Comparison of ENCODE assay signal across 18 mouse cellular contexts in genomic region chr7:126642545-126643243, GRCm38 (mm10). TPM values are rescaled to one million over a fixed set of nuclear protein-coding genes. Genes with fewer than 3 reads are reported as not detected.
DNase-seq lines count a peak whose midpoint lies in the region; ATAC-seq and TF ChIP-seq lines count a peak whose summit lies in the region.
"Had no signal": no experiment of that assay in that cellular context is flagged by ENCODE, and none has a peak within 500 bp of the region (broad histone marks: within the 10 kb centered on the region; RNA-seq: fewer than 3 reads in every experiment).

No protein-coding gene starts in this region.

- no peaks in the 10 kb centered on the region for H3K27me3 ChIP-seq in intestine, embryonic 14.5 days (replicated peaks; ENCODE audit: control insufficient read depth, insufficient read depth, low read length)
- H3K27me3 ChIP-seq in intestine, embryonic 15.5 days (replicated peaks), result no peaks in the 10 kb centered on the region
- H3K27me3 ChIP-seq in lung, postnatal 0 days (replicated peaks; ENCODE audit: insufficient read depth, low read length), result no peaks in the 10 kb centered on the region
- no peaks in the 10 kb centered on the region for H3K27me3 ChIP-seq in Patski
- H3K27me3 ChIP-seq in splenic B cell, adult 2 months (ENCODE audit: control insufficient read depth, insufficient read depth, low read length, poor library complexity, severe bottlenecking), result no peaks in the 10 kb centered on the region
- H3K27me3 ChIP-seq: embryonic facial prominence, embryonic 12.5 days; hindbrain, embryonic 15.5 days; midbrain, embryonic 13.5 days; stomach, embryonic 15.5 days had no signal

- WGBS in intestine, embryonic 14.5 days, result 70% methylated on average over 5 of the region's 5 CpGs
- WGBS in intestine, embryonic 15.5 days, result 74% methylated on average over 5 of the region's 5 CpGs
- 65% methylated on average over 5 of the region's 5 CpGs for WGBS in lung, postnatal 0 days

- CTCF ChIA-PET in Patski (lab: Charles Lee), result interaction anchor here (0.9 to 2.5 kb wide), 5 partner anchors 45 to 105 kb away, joined by 3 to 12 read pairs (median 4); partner anchors contain the start of gene Apobr

- no peaks in the 10 kb centered on the region for H3K4me1 ChIP-seq in intestine, embryonic 14.5 days (replicated peaks; ENCODE audit: control insufficient read depth, insufficient read depth, low read length)
- no peaks in the 10 kb centered on the region for H3K4me1 ChIP-seq in intestine, embryonic 15.5 days (replicated peaks)
- H3K4me1 ChIP-seq in lung, postnatal 0 days (ENCODE audit: insufficient read depth, low read depth, low read length), result no peaks in the 10 kb centered on the region
- H3K4me1 ChIP-seq: embryonic facial prominence, embryonic 12.5 days; heart, embryonic 10.5 days; hindbrain, embryonic 15.5 days; midbrain, embryonic 13.5 days; stomach, embryonic 15.5 days had no signal

- peak; percentile 47 for TF ChIP-seq CTCF in lung, postnatal 0 days (IDR thresholded peaks at IDR 0.05)
- TF ChIP-seq CTCF in Patski (IDR thresholded peaks at IDR 0.05), result peak; percentile 62

- H3K9me3 ChIP-seq in intestine, embryonic 14.5 days (ENCODE audit: control insufficient read depth, low read length), result no peaks in the 10 kb centered on the region
- H3K9me3 ChIP-seq in intestine, embryonic 15.5 days, result no peaks in the 10 kb centered on the region
- no peaks in the 10 kb centered on the region for H3K9me3 ChIP-seq in lung, postnatal 0 days (ENCODE audit: low read length)
- H3K9me3 ChIP-seq: embryonic facial prominence, embryonic 12.5 days; heart, embryonic 10.5 days; hindbrain, embryonic 15.5 days; midbrain, embryonic 13.5 days; stomach, embryonic 15.5 days had no signal

- no peaks in the 10 kb centered on the region for H3K36me3 ChIP-seq in intestine, embryonic 14.5 days (ENCODE audit: control insufficient read depth, insufficient read depth, low read length)
- H3K36me3 ChIP-seq in intestine, embryonic 15.5 days, result no peaks in the 10 kb centered on the region
- H3K36me3 ChIP-seq in lung, postnatal 0 days (ENCODE audit: insufficient read depth, low read length), result no peaks in the 10 kb centered on the region
- no peaks in the 10 kb centered on the region for H3K36me3 ChIP-seq in splenic B cell, adult 2 months (ENCODE audit: control insufficient read depth, insufficient read depth, low read length, poor library complexity, severe bottlenecking)
- H3K36me3 ChIP-seq: embryonic facial prominence, embryonic 12.5 days; heart, embryonic 10.5 days; hindbrain, embryonic 15.5 days; midbrain, embryonic 13.5 days; stomach, embryonic 15.5 days had no signal

- no peak overlapping the region for H3K27ac ChIP-seq in intestine, embryonic 14.5 days (ENCODE audit: low read depth)
- H3K27ac ChIP-seq in intestine, embryonic 15.5 days, result no peak overlapping the region
- H3K27ac ChIP-seq in lung, postnatal 0 days (ENCODE audit: low read length), result no peak overlapping the region
- H3K27ac ChIP-seq: embryonic facial prominence, embryonic 12.5 days; heart, embryonic 10.5 days; hindbrain, embryonic 15.5 days; macrophage; midbrain, embryonic 13.5 days; stomach, embryonic 15.5 days had no signal

- 0 out of 2 replicates have a peak, but pooled peaks have one; percentile 3 for ATAC-seq in intestine, embryonic 14.5 days (replicated peaks; ENCODE audit: low FRiP score, low TSS enrichment, low read depth)
- no peak for ATAC-seq in intestine, embryonic 15.5 days
- no peak for ATAC-seq in lung, postnatal 0 days
- no peak for ATAC-seq in Patski
- ATAC-seq: midbrain, embryonic 13.5 days had no signal

- no peak overlapping the region for H3K4me3 ChIP-seq in intestine, embryonic 14.5 days (ENCODE audit: low read depth, low read length)
- H3K4me3 ChIP-seq in intestine, embryonic 15.5 days (replicated peaks), result no peak overlapping the region
- no peak overlapping the region for H3K4me3 ChIP-seq in lung, postnatal 0 days (ENCODE audit: low read depth, low read length)
- H3K4me3 ChIP-seq: embryonic facial prominence, embryonic 12.5 days; heart, embryonic 10.5 days; hindbrain, embryonic 15.5 days; midbrain, embryonic 13.5 days; stomach, embryonic 15.5 days had no signal

- in situ Hi-C loops in Patski (cut with MboI; ENCODE audit: low pct_unique_long_range_greater_than_20kb), result loop anchor here (5.0 kb wide), 1 partner anchor 50 kb away; no protein-coding TSS in a partner anchor

- no peak overlapping the region for H3K9ac ChIP-seq in intestine, embryonic 14.5 days (ENCODE audit: low read length)
- no peak overlapping the region for H3K9ac ChIP-seq in intestine, embryonic 15.5 days
- no peak overlapping the region for H3K9ac ChIP-seq in lung, postnatal 0 days (replicated peaks; ENCODE audit: low read depth)
- H3K9ac ChIP-seq: embryonic facial prominence, embryonic 12.5 days; hindbrain, embryonic 15.5 days; midbrain, embryonic 13.5 days; stomach, embryonic 15.5 days had no signal

- no peak for DNase-seq in intestine, embryonic 14.5 days (ENCODE audit: low spot score)
- DNase-seq in lung, postnatal 0 days (ENCODE audit: low spot score), result no peak
- DNase-seq in lung, postnatal 25 days (ENCODE audit: low spot score), result no peak
- no peak for DNase-seq in Patski (ENCODE audit: low read depth, low spot score)
- peak; percentile 33 for DNase-seq in splenic B cell, adult 2 months (ENCODE audit: low read depth, low spot score)
- DNase-seq in frontal cortex, adult 2 months (ENCODE audit: extremely low spot score in 1 of 2, low spot score in 1 of 2), result no peak
- DNase-seq in right cerebral cortex, postnatal 14 days, result no peak
- DNase-seq: layer of hippocampus, postnatal 36 days; spleen, adult 18-20 months had no signal

- no peak overlapping the region for H3K4me2 ChIP-seq in intestine, embryonic 14.5 days (ENCODE audit: low read length)
- H3K4me2 ChIP-seq in intestine, embryonic 15.5 days (replicated peaks), result no peak overlapping the region
- H3K4me2 ChIP-seq in lung, postnatal 0 days (replicated peaks; ENCODE audit: low read depth, low read length), result no peak overlapping the region
- H3K4me2 ChIP-seq: embryonic facial prominence, embryonic 12.5 days; hindbrain, embryonic 15.5 days; midbrain, embryonic 13.5 days; stomach, embryonic 15.5 days had no signal

- no peak for TF ChIP-seq EP300 in lung, postnatal 0 days (IDR thresholded peaks at IDR 0.05)

- POLR2A ChIA-PET in Patski (lab: Charles Lee), result no interaction called here

RNA-seq across cellular contexts. Expression of gene Sgf29, which starts 6.4 kb away (rescaled TPM):
- polyA plus RNA-seq in intestine, embryonic 14.5 days (2014; fragmentation: Nextera tagmentation; extraction: Ambion mirVana), result 53.4 and 64.5 TPM in 2 replicates
- polyA plus RNA-seq in intestine, embryonic 15.5 days (2015; fragmentation: Nextera tagmentation; extraction: Ambion mirVana), result 45.2 and 51.7 TPM in 2 replicates
- polyA plus RNA-seq in lung, postnatal 0 days (2015; fragmentation: Nextera tagmentation; extraction: Ambion mirVana), result 42.9 and 49.5 TPM in 2 replicates
- polyA plus RNA-seq in Patski (2021), result 21.1 TPM
- 40.2 and 44.8 TPM in 2 replicates for polyA plus RNA-seq in frontal cortex, adult 2 months (2012; rRNA removed)

RNA-seq across cellular contexts. Expression of gene Nupr1, which starts 12.0 kb away (rescaled TPM):
- polyA plus RNA-seq in intestine, embryonic 14.5 days (2014; fragmentation: Nextera tagmentation; extraction: Ambion mirVana), result 6.6 and 27.3 TPM in 2 replicates
- polyA plus RNA-seq in intestine, embryonic 15.5 days (2015; fragmentation: Nextera tagmentation; extraction: Ambion mirVana), result 53.4 and 111 TPM in 2 replicates
- polyA plus RNA-seq in lung, postnatal 0 days (2015; fragmentation: Nextera tagmentation; extraction: Ambion mirVana), result 266 and 308 TPM in 2 replicates
- polyA plus RNA-seq in Patski (2021), result 138 TPM
- polyA plus RNA-seq in frontal cortex, adult 2 months (2012; rRNA removed), result 23.9 and 31.7 TPM in 2 replicates

RNA-seq across cellular contexts. Expression of gene Sult1a1, which starts 33.5 kb away (rescaled TPM):
- 3.5 and 3.8 TPM in 2 replicates for polyA plus RNA-seq in intestine, embryonic 14.5 days (2014; fragmentation: Nextera tagmentation; extraction: Ambion mirVana)
- 5.5 and 6.1 TPM in 2 replicates for polyA plus RNA-seq in intestine, embryonic 15.5 days (2015; fragmentation: Nextera tagmentation; extraction: Ambion mirVana)
- 57.1 and 58.4 TPM in 2 replicates for polyA plus RNA-seq in lung, postnatal 0 days (2015; fragmentation: Nextera tagmentation; extraction: Ambion mirVana)
- 0.62 TPM for polyA plus RNA-seq in Patski (2021)
- polyA plus RNA-seq in frontal cortex, adult 2 months (2012; rRNA removed), result 10.7 and 11.1 TPM in 2 replicates

RNA-seq across cellular contexts. Expression of gene Il27, which starts 48.0 kb away (rescaled TPM):
- not detected in 2 replicates for polyA plus RNA-seq in intestine, embryonic 14.5 days (2014; fragmentation: Nextera tagmentation; extraction: Ambion mirVana)
- not detected in 2 replicates for polyA plus RNA-seq in intestine, embryonic 15.5 days (2015; fragmentation: Nextera tagmentation; extraction: Ambion mirVana)
- polyA plus RNA-seq in lung, postnatal 0 days (2015; fragmentation: Nextera tagmentation; extraction: Ambion mirVana), result 0.31 TPM in 1 of 2 replicates, not detected in the other
- 0.68 TPM for polyA plus RNA-seq in Patski (2021)
- 0.13 TPM in 1 of 2 replicates, not detected in the other for polyA plus RNA-seq in frontal cortex, adult 2 months (2012; rRNA removed)
- polyA plus RNA-seq: activated CD4-positive, CD25-positive, alpha-beta regulatory T cell, adult 4 months; cerebellum, adult 2 months; embryonic facial prominence, embryonic 12.5 days; heart, embryonic 10.5 days; hindbrain, embryonic 15.5 days; midbrain, embryonic 13.5 days had no signal

RNA-seq across cellular contexts. Expression of gene Bola2, which starts 52.5 kb away (rescaled TPM):
- polyA plus RNA-seq in intestine, embryonic 14.5 days (2014; fragmentation: Nextera tagmentation; extraction: Ambion mirVana), result 140 and 159 TPM in 2 replicates
- polyA plus RNA-seq in intestine, embryonic 15.5 days (2015; fragmentation: Nextera tagmentation; extraction: Ambion mirVana), result 118 and 120 TPM in 2 replicates
- polyA plus RNA-seq in lung, postnatal 0 days (2015; fragmentation: Nextera tagmentation; extraction: Ambion mirVana), result 76.1 and 77.4 TPM in 2 replicates
- 102 TPM for polyA plus RNA-seq in Patski (2021)
- 46.4 and 65.4 TPM in 2 replicates for polyA plus RNA-seq in frontal cortex, adult 2 months (2012; rRNA removed)
